Comparison of ENCODE assay signal across 13 mouse cellular contexts in the genomic region with DNA sequence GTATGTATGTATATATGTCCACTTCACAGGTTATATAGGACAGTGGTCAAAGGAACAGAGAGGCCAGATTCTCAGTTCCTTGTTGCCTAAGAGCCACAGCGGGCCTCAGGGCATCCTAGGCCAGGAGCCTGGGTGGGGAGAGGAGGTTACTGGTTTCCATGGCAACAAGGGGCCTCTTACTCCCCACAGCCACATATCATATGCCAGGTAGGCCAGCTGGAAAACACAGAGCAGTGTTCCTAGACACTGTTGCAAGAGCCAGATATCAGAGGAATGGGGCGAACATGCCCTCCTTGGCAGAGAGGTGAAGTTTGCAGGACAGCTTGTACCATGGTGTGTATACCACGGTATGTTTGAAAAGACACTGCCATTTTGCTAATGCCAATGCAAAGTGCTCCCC. TPM values are rescaled to one million over a fixed set of nuclear protein-coding genes. Genes with fewer than 3 reads are reported as not detected.
DNase-seq lines count a peak whose midpoint lies in the region; ATAC-seq and TF ChIP-seq lines count a peak whose summit lies in the region.
"Had no signal": no experiment of that assay in that cellular context is flagged by ENCODE, and none has a peak within 500 bp of the region (broad histone marks: within the 10 kb centered on the region; RNA-seq: fewer than 3 reads in every experiment).

No protein-coding gene starts in this region.

- H3K27me3 ChIP-seq in kidney, embryonic 14.5 days (ENCODE audit: control insufficient read depth, insufficient read depth, low read length) = no peaks in the 10 kb centered on the region
- H3K27me3 ChIP-seq in intestine, postnatal 0 days (replicated peaks; ENCODE audit: control insufficient read depth, insufficient read depth, low read length) = no peaks in the 10 kb centered on the region

- H3K9me3 ChIP-seq in kidney, embryonic 14.5 days (ENCODE audit: control insufficient read depth, low read length) = no peaks in the 10 kb centered on the region
- no peaks in the 10 kb centered on the region for H3K9me3 ChIP-seq in intestine, postnatal 0 days (ENCODE audit: control insufficient read depth)
- H3K9me3 ChIP-seq: G1E had no signal

- H3K27ac ChIP-seq in kidney, embryonic 14.5 days (ENCODE audit: low read depth, low read length) = no peak overlapping the region
- H3K27ac ChIP-seq in intestine, postnatal 0 days (ENCODE audit: low read depth, low read length) = no peak overlapping the region
- H3K27ac ChIP-seq: macrophage had no signal

- H3K36me3 ChIP-seq in kidney, embryonic 14.5 days (ENCODE audit: control insufficient read depth, insufficient read depth, low read length) = no peaks in the 10 kb centered on the region
- no peaks in the 10 kb centered on the region for H3K36me3 ChIP-seq in intestine, postnatal 0 days (ENCODE audit: control insufficient read depth, insufficient read depth)
- H3K36me3 ChIP-seq: G1E had no signal

- WGBS in kidney, embryonic 14.5 days = 44% methylated on average over 3 of the region's 3 CpGs
- WGBS in intestine, postnatal 0 days = 37% methylated on average over 3 of the region's 3 CpGs

- no peak overlapping the region for H3K9ac ChIP-seq in kidney, embryonic 14.5 days (ENCODE audit: low read depth, low read length)
- H3K9ac ChIP-seq in intestine, postnatal 0 days (ENCODE audit: low read depth, low read length) = no peak overlapping the region

- peaks cover 9% of the 10 kb centered on the region for H3K4me1 ChIP-seq in kidney, embryonic 14.5 days (ENCODE audit: control insufficient read depth, insufficient read depth, low read length)
- H3K4me1 ChIP-seq in intestine, postnatal 0 days (replicated peaks; ENCODE audit: control insufficient read depth, insufficient read depth, low read length) = no peaks in the 10 kb centered on the region

- peak; percentile 42 for DNase-seq in embryo, embryonic 10.5 days (ENCODE audit: low spot score)
- DNase-seq in embryo, embryonic 9.5 days (ENCODE audit: extremely low spot score) = no peak
- DNase-seq in kidney, adult 9 months = no peak
- peak; percentile 70 to 74 for DNase-seq in cerebellum, postnatal 14 days
- no peak for DNase-seq in urinary bladder, postnatal 36 days (ENCODE audit: low spot score in 2 of 2)
- no peak for DNase-seq in right cerebral cortex, postnatal 14 days
- DNase-seq: gastrocnemius, postnatal 14 days; right cerebral cortex, postnatal 25 days had no signal

- H3K4me2 ChIP-seq in kidney, embryonic 14.5 days (replicated peaks; ENCODE audit: low read depth, low read length) = no peak overlapping the region
- no peak overlapping the region for H3K4me2 ChIP-seq in intestine, postnatal 0 days (replicated peaks; ENCODE audit: low read depth)

- no peak overlapping the region for H3K4me3 ChIP-seq in kidney, embryonic 14.5 days (ENCODE audit: low read length)
- H3K4me3 ChIP-seq in intestine, postnatal 0 days (ENCODE audit: low read depth, low read length) = no peak overlapping the region

- 0 out of 2 replicates have a peak, but pooled peaks have one; percentile 7 for ATAC-seq in kidney, embryonic 14.5 days (ENCODE audit: low FRiP score, low TSS enrichment)
- peak; percentile 55 for ATAC-seq in intestine, postnatal 0 days
- ATAC-seq: activated CD4-positive, CD25-positive, alpha-beta regulatory T cell, adult 4 months had no signal

- no peak for TF ChIP-seq CTCF in intestine, postnatal 0 days (IDR thresholded peaks at IDR 0.05; ENCODE audit: low read depth)

RNA-seq across cellular contexts. Expression of a gene that starts 12.9 kb away (rescaled TPM):
- polyA plus RNA-seq in kidney, embryonic 14.5 days (2014; fragmentation: Nextera tagmentation; extraction: Ambion mirVana) = 0.10 and 0.19 TPM in 2 replicates
- polyA plus RNA-seq in intestine, postnatal 0 days (2015; fragmentation: Nextera tagmentation; extraction: Ambion mirVana) = 0.21 and 0.24 TPM in 2 replicates
- polyA plus RNA-seq: activated CD4-positive, CD25-positive, alpha-beta regulatory T cell, adult 4 months; G1E; macrophage had no signal

Comparison
In these comparisons a context has a peak if more than half of its experiments do, and no peak if none do; other contexts are left out.
1. DNase-seq: peak in embryo, embryonic 10.5 days (single experiment) and cerebellum, postnatal 14 days (2 of 2); none in embryo, embryonic 9.5 days (single experiment), kidney, adult 9 months (single experiment), urinary bladder, postnatal 36 days (0 of 2) and right cerebral cortex, postnatal 14 days (single experiment).